Mouse (Mus musculus) stomach, postnatal 0 days (tissue): ENCODE results near the gene Abcc2.

Source experiments
- CTCF ChIP-seq: IDR thresholded peaks from 2 replicates; pipeline ENCODE4 v1.5.1; 2016; ENCODE audit warnings: antibody characterized with exemption, low read depth, mild to moderate bottlenecking, moderate library complexity
- EP300 ChIP-seq: optimal IDR thresholded peaks from 2 replicates; pipeline ENCODE3; 2016; ENCODE audit warnings: antibody characterized with exemption

DNA sequence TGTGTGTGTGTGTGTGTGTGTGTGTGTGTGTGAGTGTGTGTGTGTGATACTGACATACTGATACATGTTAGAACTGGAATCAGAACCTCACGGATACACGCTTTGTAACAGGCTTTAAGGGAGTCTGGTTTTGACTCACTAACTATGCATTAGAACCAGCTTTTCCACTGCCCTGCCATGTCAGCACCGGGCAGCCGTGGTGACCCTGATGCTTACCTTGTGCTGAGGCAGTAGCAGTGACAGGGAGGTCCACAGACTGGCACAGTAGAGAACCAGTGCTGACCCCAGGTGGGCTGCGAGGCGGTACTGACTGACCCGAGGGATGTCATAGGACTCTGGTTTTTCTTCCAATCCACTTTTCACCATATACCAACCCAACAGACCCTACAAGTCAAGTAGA is 38.6 kb upstream of the Abcc2 start:
- TF ChIP-seq CTCF: no peak
- TF ChIP-seq EP300: no peak
